Mouse (Mus musculus) kidney, embryonic 16.5 days (tissue): ENCODE measurements around the gene Galnt2. TPM values are rescaled to one million over a fixed set of nuclear protein-coding genes. Genes with fewer than 3 reads are reported as not detected.

Experiments used
- ATAC-seq: fragments of 200-750 bp; cut with Nextera tagmentation; 2 replicates; pipeline ENCODE4 v1.8.0; 2017; ENCODE audit warnings: moderate TSS enrichment; ENCODE audit not compliant: low FRiP score, low TSS enrichment
- H3K27ac ChIP-seq: fragments of 300-500 bp; sonication (generic); 2 replicates; pipeline ENCODE4 v1.5.1; 2014; ENCODE audit warnings: low read length
- H3K27me3 ChIP-seq: fragments of 300-500 bp; sonication (generic); 2 replicates; pipeline ENCODE4 v1.6.1; 2014; ENCODE audit warnings: low read length, control low read depth, mixed read lengths; ENCODE audit not compliant: insufficient read depth
- H3K36me3 ChIP-seq: fragments of 300-500 bp; sonication (generic); 2 replicates; pipeline ENCODE4 v1.6.1; 2014; ENCODE audit warnings: low read length, control low read depth, mixed read lengths; ENCODE audit not compliant: insufficient read depth
- H3K4me1 ChIP-seq: fragments of 300-500 bp; sonication (generic); 2 replicates; pipeline ENCODE4 v1.6.1; 2014; ENCODE audit warnings: low read length, control low read depth, mixed read lengths; ENCODE audit not compliant: insufficient read depth
- H3K4me2 ChIP-seq: fragments of 300-500 bp; sonication (generic); replicated peaks from 2 replicates; pipeline ENCODE4 v1.6.1; 2014; ENCODE audit warnings: low read depth, low read length
- H3K4me3 ChIP-seq: fragments of 300-500 bp; sonication (generic); 2 replicates; pipeline ENCODE4 v1.5.1; 2014; ENCODE audit warnings: mild to moderate bottlenecking, low read length
- H3K9ac ChIP-seq: fragments of 300-500 bp; sonication (generic); replicated peaks from 2 replicates; pipeline ENCODE4 v1.6.1; 2014; ENCODE audit warnings: low read length
- H3K9me3 ChIP-seq: fragments of 300-500 bp; sonication (generic); 2 replicates; pipeline ENCODE4 v1.6.1; 2016; ENCODE audit warnings: low read length, control low read depth
- WGBS: fragments of 180-500 bp; shearing (Covaris S2); extraction: QIAGEN DNeasy Blood & Tissue Kit; methylation state at CpG from one replicate; pipeline ENCODE4 v1.1.7; 2014; 5-methylcytosine and 5-hydroxymethylcytosine counted together
- polyA plus RNA-seq: library from polyadenylated mRNA; unstranded; fragments of >200 nt; fragmentation: Nextera tagmentation; extraction: Ambion mirVana; gene quantifications from 2 replicates; pipeline ENCODE4 v1.2.1, GENCODE M21; 2015

Galnt2 gene
- polyA plus RNA-seq, 1 experiment from 2014 or later: 47.1 TPM

DNA sequence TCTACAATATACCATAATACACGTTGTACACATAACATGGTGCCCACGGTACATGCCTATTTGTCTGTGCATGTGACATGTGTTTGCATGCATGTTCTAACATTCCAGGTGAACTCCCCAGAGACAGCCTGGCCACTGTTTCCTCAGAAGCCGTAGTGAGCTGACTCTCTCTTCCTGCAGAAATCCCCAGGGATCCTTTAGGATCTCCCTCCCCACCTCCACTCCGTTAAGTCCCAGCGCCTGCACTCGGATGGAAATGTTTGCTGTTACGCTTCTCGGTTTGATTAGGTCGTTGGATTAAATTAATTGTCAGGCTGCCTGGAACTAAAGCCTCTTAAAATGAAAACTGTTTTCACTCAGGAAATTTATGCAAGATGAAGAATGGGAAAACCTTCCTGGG is 31.9 kb downstream of the Galnt2 start:
- Histone ChIP-seq H3K4me3 (no peak overlapping the region), H3K36me3 (no peaks in the 10 kb centered on the region), H3K27ac (peak overlapping the region; percentile 23; the same call in 1 of the 2 replicates), H3K9ac (0 out of 2 replicates have a peak overlapping the region, but pooled peaks have one; percentile 18), H3K9me3 (no peaks in the 10 kb centered on the region), H3K27me3 (no peaks in the 10 kb centered on the region), H3K4me1 (peaks cover 41% of the 10 kb centered on the region), H3K4me2 (no peak overlapping the region)
- ATAC-seq: no peak
- 39% methylated on average over 9 of the region's 9 CpGs for WGBS

DNA sequence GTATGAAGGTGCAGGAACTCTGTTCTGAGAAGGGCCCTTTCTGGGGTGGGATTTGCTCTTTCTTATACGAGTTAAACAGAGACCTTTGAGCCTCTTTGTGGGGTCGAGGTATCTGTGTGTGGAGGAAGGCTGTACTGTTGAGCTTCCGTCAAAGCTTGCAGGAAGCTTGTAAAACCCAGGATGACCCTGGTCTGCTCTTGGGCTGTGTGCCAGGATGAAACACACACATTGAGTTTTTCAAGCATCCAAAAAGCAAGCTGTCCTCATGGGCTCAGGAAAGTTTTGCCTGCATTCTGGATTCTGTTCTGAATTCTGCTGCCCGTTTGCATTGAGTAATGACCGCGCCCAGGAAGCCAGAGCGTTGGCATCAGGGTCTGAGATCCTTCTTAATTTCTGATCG is 32.8 kb downstream of the Galnt2 start:
- H3K9ac ChIP-seq: no peak overlapping the region
- no peaks in the 10 kb centered on the region for H3K27me3 ChIP-seq
- H3K36me3 ChIP-seq: no peaks in the 10 kb centered on the region
- no peak for ATAC-seq
- peaks cover 41% of the 10 kb centered on the region for H3K4me1 ChIP-seq
- H3K27ac ChIP-seq: no peak overlapping the region
- H3K4me2 ChIP-seq: no peak overlapping the region
- H3K9me3 ChIP-seq: no peaks in the 10 kb centered on the region
- 57% methylated on average over 8 of the region's 8 CpGs for WGBS
- no peak overlapping the region for H3K4me3 ChIP-seq

DNA sequence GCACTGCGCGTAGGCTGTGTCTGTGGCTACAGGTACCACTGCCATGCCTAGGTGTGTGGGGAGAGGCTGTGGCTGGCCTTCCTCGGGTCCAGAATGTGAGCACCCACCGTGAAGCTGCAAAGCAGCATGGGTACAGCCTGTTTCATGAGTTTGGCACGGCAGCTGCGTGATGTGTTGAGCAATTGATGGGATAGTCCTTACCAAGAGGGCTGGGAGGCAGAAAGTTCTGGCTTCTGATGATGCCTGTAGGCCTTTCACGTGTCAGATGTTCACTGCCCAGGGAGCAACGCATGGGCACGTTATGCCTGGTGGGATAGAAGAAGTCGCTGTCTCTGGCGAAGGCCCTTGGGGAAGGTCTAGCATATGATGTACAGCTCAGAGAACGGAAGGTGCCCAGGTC is 33.5 kb downstream of the Galnt2 start:
- Histone ChIP-seq H3K9me3 (no peaks in the 10 kb centered on the region), H3K36me3 (no peaks in the 10 kb centered on the region), H3K4me1 (peaks cover 41% of the 10 kb centered on the region), H3K27ac (no peak overlapping the region), H3K9ac (no peak overlapping the region), H3K27me3 (no peaks in the 10 kb centered on the region), H3K4me3 (no peak overlapping the region), H3K4me2 (no peak overlapping the region)
- WGBS: 78% methylated on average over 12 of the region's 12 CpGs
- no peak for ATAC-seq

DNA sequence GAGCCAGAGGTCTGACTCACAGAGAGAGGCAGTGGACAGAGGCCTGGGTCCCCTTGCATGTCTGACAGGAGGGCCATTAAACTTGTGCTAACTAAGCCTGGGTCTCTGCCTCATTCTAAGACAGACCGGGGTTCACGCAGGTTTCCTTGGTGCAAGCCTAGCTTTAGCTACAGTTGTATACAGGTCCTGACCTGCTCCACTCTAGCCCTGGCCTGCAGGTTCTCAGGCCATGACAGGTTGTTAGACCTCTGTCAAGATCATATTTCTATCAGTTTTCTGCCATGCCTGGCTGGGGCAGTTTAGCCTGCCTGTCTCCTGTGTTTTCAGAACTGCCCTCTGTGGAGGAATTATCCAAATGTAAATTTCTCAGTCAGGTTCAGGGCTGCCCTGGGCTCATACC is 33.9 kb downstream of the Galnt2 start:
- H3K27me3 ChIP-seq: no peaks in the 10 kb centered on the region
- H3K4me2 ChIP-seq: no peak overlapping the region
- H3K9ac ChIP-seq: no peak overlapping the region
- no peak overlapping the region for H3K4me3 ChIP-seq
- H3K27ac ChIP-seq: no peak overlapping the region
- H3K9me3 ChIP-seq: no peaks in the 10 kb centered on the region
- WGBS: 47% methylated on average over 2 of the region's 2 CpGs
- H3K4me1 ChIP-seq: peaks cover 43% of the 10 kb centered on the region
- no peak for ATAC-seq
- no peaks in the 10 kb centered on the region for H3K36me3 ChIP-seq

DNA sequence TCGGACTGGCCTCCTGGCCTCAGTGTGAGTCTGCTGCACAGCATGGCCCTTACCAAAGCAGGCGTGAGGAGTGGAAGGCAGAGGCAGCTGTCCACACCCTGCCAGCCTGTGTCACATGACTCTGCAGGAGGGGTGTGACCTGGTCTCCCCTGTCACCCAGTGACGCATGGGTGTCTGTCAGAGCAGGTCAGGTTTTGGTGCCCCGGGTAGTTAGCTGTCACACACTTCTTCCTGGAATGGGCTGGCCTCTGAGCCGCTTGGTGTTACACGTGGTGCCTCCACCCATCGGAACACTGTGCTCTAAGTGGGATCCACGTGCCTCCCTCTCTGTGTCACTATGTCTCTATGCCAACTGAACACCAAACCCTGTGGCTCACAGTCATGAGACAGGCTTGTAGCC is 34.6 kb downstream of the Galnt2 start:
- 48% methylated on average over 8 of the region's 8 CpGs for WGBS
- ATAC-seq: peak; percentile 77; the same call in 1 of the 2 replicates
- Histone ChIP-seq H3K9ac (no peak overlapping the region), H3K4me3 (no peak overlapping the region), H3K9me3 (no peaks in the 10 kb centered on the region), H3K4me2 (no peak overlapping the region), H3K27ac (no peak overlapping the region), H3K36me3 (no peaks in the 10 kb centered on the region), H3K4me1 (peaks cover 45% of the 10 kb centered on the region), H3K27me3 (no peaks in the 10 kb centered on the region)

DNA sequence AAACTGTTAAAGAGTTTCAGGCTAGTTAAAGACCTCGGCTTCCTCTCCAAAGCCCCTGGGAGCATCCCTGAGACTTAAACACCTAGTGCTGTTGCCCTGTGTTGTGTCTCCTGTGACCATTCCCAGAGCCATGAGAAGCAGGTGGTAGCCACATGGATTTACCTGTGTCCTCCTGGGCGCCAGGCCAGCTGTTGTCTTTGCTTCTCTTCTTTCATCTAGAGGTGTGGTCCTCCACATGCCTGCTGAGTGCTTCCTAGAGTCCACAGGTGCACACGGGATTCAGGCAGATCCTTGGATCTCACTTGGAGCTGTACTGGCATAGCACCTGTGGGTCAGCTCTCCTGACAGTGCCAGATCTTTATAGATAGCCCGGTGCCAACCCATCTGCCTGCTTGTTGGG is 36.0 kb downstream of the Galnt2 start:
- WGBS: 83% methylated on average over 4 of the region's 4 CpGs
- Histone ChIP-seq H3K9ac (no peak overlapping the region), H3K27ac (no peak overlapping the region), H3K27me3 (no peaks in the 10 kb centered on the region), H3K4me2 (no peak overlapping the region), H3K36me3 (no peaks in the 10 kb centered on the region), H3K4me3 (no peak overlapping the region), H3K4me1 (peaks cover 59% of the 10 kb centered on the region), H3K9me3 (no peaks in the 10 kb centered on the region)
- no peak for ATAC-seq

DNA sequence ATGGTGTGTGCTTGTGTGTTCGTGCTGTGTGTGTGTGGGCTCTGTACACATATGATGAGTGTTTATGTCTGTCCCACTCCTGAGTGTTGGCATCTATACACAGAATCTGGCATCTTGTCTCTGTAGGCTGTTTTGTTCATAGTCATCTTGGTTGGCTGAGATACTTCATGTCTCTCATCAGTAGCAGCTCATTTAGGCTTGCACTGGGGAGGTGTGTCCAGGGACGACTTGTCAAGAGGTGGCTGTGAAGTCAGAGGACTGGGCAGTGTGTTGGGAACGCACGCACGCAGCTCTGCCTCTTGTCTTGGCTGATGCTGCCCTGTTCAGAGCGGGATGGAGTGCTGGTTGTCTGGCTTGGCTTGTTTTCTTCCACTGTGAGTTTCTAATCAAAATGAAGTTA is 39.3 kb downstream of the Galnt2 start:
- WGBS: 81% methylated on average over 6 of the region's 6 CpGs
- Histone ChIP-seq H3K36me3 (no peaks in the 10 kb centered on the region), H3K27ac (peak overlapping the region; percentile 15; the same call in 1 of the 2 replicates), H3K9ac (no peak overlapping the region), H3K4me1 (peaks cover 40% of the 10 kb centered on the region), H3K9me3 (no peaks in the 10 kb centered on the region), H3K4me2 (no peak overlapping the region), H3K27me3 (no peaks in the 10 kb centered on the region), H3K4me3 (no peak overlapping the region)
- ATAC-seq: no peak

DNA sequence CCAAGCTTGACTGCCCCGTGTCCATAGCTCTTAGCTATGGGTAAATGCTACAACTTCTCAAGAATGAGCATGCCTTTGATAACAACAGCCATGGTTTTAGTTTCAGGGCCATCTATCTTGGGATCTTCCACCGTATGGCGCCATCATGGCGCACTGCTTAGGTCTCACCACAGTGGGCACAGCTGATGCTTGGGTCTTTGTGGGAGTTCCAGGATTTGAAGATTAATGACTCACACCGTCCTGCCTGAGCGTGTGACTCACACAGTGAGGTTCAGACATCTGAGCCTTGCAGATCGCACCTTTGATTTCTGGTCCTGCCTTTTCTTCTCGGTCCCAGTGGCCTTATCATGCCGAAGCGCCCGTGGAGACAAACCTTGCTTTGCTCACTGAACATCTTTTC is 39.7 kb downstream of the Galnt2 start:
- Histone ChIP-seq H3K4me3 (no peak overlapping the region), H3K4me1 (peaks cover 36% of the 10 kb centered on the region), H3K36me3 (no peaks in the 10 kb centered on the region), H3K4me2 (no peak overlapping the region), H3K9ac (no peak overlapping the region), H3K9me3 (no peaks in the 10 kb centered on the region), H3K27ac (peak overlapping the region; percentile 39; the same call in 1 of the 2 replicates), H3K27me3 (no peaks in the 10 kb centered on the region)
- WGBS: 40% methylated on average over 11 of the region's 11 CpGs
- ATAC-seq: peak; percentile 57; the same call in 1 of the 2 replicates

DNA sequence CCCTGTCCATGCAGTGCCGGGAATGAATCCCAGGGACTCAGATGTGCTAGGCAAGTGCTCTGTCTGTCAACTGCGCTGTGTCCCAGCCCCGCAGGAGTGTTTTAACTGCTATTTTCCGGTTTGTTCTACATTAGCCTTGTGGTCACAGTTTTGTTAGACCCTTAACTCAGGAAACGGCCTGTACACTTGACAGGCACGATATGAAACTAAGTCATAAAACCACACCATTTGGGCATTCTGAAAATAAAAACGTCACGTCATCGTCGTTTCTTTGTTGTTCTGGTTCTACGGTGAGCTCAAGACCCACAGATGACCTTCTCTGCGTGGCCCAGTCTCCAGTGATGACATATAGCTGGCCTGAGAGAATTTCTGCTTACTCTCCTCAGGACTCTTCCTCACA is 40.3 kb downstream of the Galnt2 start:
- Histone ChIP-seq H3K9ac (no peak overlapping the region), H3K27ac (no peak overlapping the region), H3K27me3 (no peaks in the 10 kb centered on the region), H3K4me3 (no peak overlapping the region), H3K9me3 (no peaks in the 10 kb centered on the region), H3K4me1 (peaks cover 35% of the 10 kb centered on the region), H3K4me2 (no peak overlapping the region), H3K36me3 (no peaks in the 10 kb centered on the region)
- ATAC-seq: no peak
- 41% methylated on average over 12 of the region's 12 CpGs for WGBS

DNA sequence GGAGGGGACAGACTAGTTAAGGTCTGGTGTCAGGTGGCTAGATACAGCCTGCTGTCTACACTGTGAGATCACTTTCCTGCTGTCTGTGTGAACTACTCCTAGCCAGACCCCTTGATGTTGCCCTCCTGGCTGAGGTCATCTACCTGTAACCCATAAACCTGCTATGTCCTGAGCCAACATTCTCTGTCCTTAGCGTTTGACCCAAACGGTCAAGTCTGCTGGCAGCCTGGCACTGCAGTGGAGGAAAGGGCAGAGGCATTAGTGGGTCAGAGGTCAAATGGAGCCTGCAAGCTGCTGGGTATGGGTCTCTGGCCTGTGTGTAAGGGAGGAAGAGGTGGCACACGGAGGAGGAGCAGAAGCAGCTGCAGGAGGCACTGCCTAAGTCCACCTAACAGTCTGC is 41.6 kb downstream of the Galnt2 start:
- H3K27ac ChIP-seq: no peak overlapping the region
- H3K4me1 ChIP-seq: peaks cover 35% of the 10 kb centered on the region
- H3K9me3 ChIP-seq: no peaks in the 10 kb centered on the region
- no peak overlapping the region for H3K9ac ChIP-seq
- H3K4me3 ChIP-seq: no peak overlapping the region
- no peaks in the 10 kb centered on the region for H3K36me3 ChIP-seq
- WGBS: 50% methylated on average over 3 of the region's 3 CpGs
- no peak for ATAC-seq
- no peak overlapping the region for H3K4me2 ChIP-seq
- no peaks in the 10 kb centered on the region for H3K27me3 ChIP-seq
